Mouse (Mus musculus) liver, embryonic 12.5 days (tissue): ENCODE measurements around the gene Plaa. TPM values are rescaled to one million over a fixed set of nuclear protein-coding genes. Genes with fewer than 3 reads are reported as not detected.
"Not testable (repeated sequence)": the region's sequence is repeated elsewhere in the genome, so short reads cannot be mapped to it uniquely, and the experiment has no call there.

Source experiments
- ATAC-seq: fragments of 200-750 bp; cut with Nextera tagmentation; 2 replicates; pipeline ENCODE4 v1.8.0; 2017; ENCODE audit warnings: moderate number of reproducible peaks, mild to moderate bottlenecking, moderate library complexity
- H3K27ac ChIP-seq: fragments of 300-500 bp; sonication (generic); 2 replicates; pipeline ENCODE4 v1.5.1; 2016; ENCODE audit warnings: mild to moderate bottlenecking
- H3K27me3 ChIP-seq: fragments of 300-500 bp; sonication (generic); replicated peaks from 2 replicates; pipeline ENCODE4 v1.6.1; 2016; ENCODE audit warnings: mild to moderate bottlenecking, moderate library complexity
- H3K36me3 ChIP-seq: fragments of 300-500 bp; sonication (generic); 2 replicates; pipeline ENCODE4 v1.6.1; 2016; ENCODE audit warnings: mild to moderate bottlenecking, moderate library complexity
- H3K4me1 ChIP-seq: fragments of 300-500 bp; sonication (generic); 2 replicates; pipeline ENCODE4 v1.6.1; 2016
- H3K4me2 ChIP-seq: fragments of 300-500 bp; sonication (generic); 2 replicates; pipeline ENCODE4 v1.6.1; 2016; ENCODE audit warnings: mild to moderate bottlenecking, moderate library complexity
- H3K4me3 ChIP-seq: fragments of 300-500 bp; sonication (generic); 2 replicates; pipeline ENCODE4 v1.5.1; 2016; ENCODE audit warnings: mild to moderate bottlenecking, moderate library complexity
- H3K9ac ChIP-seq: fragments of 300-500 bp; sonication (generic); 2 replicates; pipeline ENCODE4 v1.6.1; 2016; ENCODE audit warnings: mild to moderate bottlenecking, moderate library complexity
- H3K9me3 ChIP-seq: fragments of 300-500 bp; sonication (generic); replicated peaks from 2 replicates; pipeline ENCODE4 v1.6.1; 2016; ENCODE audit warnings: mild to moderate bottlenecking, moderate library complexity
- WGBS: fragments of 180-500 bp; shearing (Covaris S2); methylation state at CpG from one replicate; pipeline ENCODE4 v1.1.7; 2016; ENCODE audit not compliant: insufficient replicate concordance; 5-methylcytosine and 5-hydroxymethylcytosine counted together
- polyA plus RNA-seq: library from polyadenylated mRNA; unstranded; fragments of >200 nt; fragmentation: Nextera tagmentation; extraction: Ambion mirVana; gene quantifications from 2 replicates; pipeline ENCODE4 v1.2.1, GENCODE M21; 2016

The Plaa gene
- polyA plus RNA-seq: 58.9 and 59.7 TPM in 2 replicates

- Histone ChIP-seq H3K36me3 (0 out of 2 replicates have a peak, but pooled peaks cover 2% of the 10 kb centered on the region), H3K9me3 (no peaks in the 10 kb centered on the region), H3K9ac (peak within 1 kb of the TSS; percentile 92), H3K4me2 (peak within 1 kb of the TSS; percentile 82), H3K4me3 (peak within 1 kb of the TSS; percentile 94), H3K27me3 (no peaks in the 10 kb centered on the region), H3K27ac (peak within 1 kb of the TSS; percentile 83), H3K4me1 (peaks cover 28% of the 10 kb centered on the region)
- WGBS: under 1% methylated on average over 61 of the region's 61 CpGs
- peak; percentile 99 for ATAC-seq
Observed at GRCm38 (mm10) chr4:94603031-94603629, at the start of gene Plaa. Gene Plaa, minus strand, starts transcription at chr4:94603244.

- H3K36me3 ChIP-seq, H3K27me3 ChIP-seq, H3K9ac ChIP-seq, H3K9me3 ChIP-seq, H3K4me1 ChIP-seq, ATAC-seq, H3K4me2 ChIP-seq, H3K27ac ChIP-seq, H3K4me3 ChIP-seq: not testable (repeated sequence)
- WGBS: 69% methylated on average over 5 of the region's 5 CpGs
Observed at GRCm38 (mm10) chr4:94650426-94651175, 47.6 kb upstream of the Plaa start.

- Histone ChIP-seq H3K4me2 (no peak within 1 kb of the TSS), H3K4me1 (no peaks in the 10 kb centered on the region), H3K27me3 (no peaks in the 10 kb centered on the region), H3K9ac (no peak within 1 kb of the TSS), H3K9me3 (no peaks in the 10 kb centered on the region), H3K27ac (no peak within 1 kb of the TSS), H3K36me3 (no peaks in the 10 kb centered on the region), H3K4me3 (no peak within 1 kb of the TSS)
- WGBS: 76% methylated on average over 3 of the region's 3 CpGs
- ATAC-seq: no peak
Observed at GRCm38 (mm10) chr4:94649920-94650319, 46.9 kb upstream of the Plaa start, which contains the start of gene Lrrc19. Gene Lrrc19, minus strand, starts transcription at chr4:94650144.

DNA sequence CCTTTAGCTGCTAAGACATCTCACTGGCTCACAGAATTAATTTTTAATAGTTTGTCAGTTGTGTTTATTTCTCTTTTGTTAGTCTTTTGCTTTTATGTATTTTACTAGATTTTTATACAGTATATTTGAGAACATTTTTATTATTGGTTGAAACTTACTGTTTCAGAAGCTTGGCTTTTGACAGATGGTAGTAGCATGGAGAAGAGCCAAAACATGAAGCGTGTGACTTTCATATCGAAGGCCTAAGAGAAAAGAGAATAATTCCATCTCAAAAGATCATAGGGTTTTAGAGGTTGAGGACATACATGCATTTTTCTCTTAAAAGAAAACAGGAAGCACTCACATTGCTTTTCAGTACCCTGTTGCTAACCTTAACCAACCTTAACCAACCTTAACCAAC is 40.1 kb upstream of the Plaa start:
- Histone ChIP-seq H3K9ac (no peak overlapping the region), H3K4me3 (no peak overlapping the region), H3K4me1 (no peaks in the 10 kb centered on the region), H3K27ac (no peak overlapping the region), H3K4me2 (no peak overlapping the region), H3K27me3 (no peaks in the 10 kb centered on the region), H3K36me3 (no peaks in the 10 kb centered on the region), H3K9me3 (no peaks in the 10 kb centered on the region)
- ATAC-seq: no peak
- 84% methylated on average over 2 of the region's 2 CpGs for WGBS

DNA sequence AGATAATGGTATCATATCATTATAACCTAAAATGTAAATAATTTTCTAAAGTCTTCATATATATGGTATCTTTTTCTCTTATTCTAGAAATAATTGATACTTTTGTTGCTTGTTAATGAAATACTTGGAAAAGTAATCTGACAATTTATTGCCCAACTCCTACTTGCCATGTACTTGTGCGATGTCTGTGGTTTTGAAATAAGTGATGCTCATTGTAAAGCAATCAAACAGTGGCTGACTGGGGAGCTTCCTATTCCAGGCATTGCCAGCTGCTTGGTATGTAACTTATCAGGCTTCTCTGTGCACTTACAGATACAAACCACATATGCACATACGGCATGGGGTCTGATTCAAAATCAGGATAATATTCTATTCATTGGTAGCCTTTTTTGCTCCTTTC is 17.0 kb upstream of the Plaa start:
- no peaks in the 10 kb centered on the region for H3K36me3 ChIP-seq
- no peaks in the 10 kb centered on the region for H3K27me3 ChIP-seq
- H3K4me2 ChIP-seq: no peak overlapping the region
- 64% methylated on average over 2 of the region's 2 CpGs for WGBS
- ATAC-seq: no peak
- no peaks in the 10 kb centered on the region for H3K9me3 ChIP-seq
- no peak overlapping the region for H3K27ac ChIP-seq
- peaks cover under 1% of the 10 kb centered on the region for H3K4me1 ChIP-seq
- no peak overlapping the region for H3K4me3 ChIP-seq
- no peak overlapping the region for H3K9ac ChIP-seq

- peak; percentile 58 for ATAC-seq
- H3K4me3 ChIP-seq: peak overlapping the region; percentile 71
- H3K36me3 ChIP-seq: no peaks in the 10 kb centered on the region
- peak overlapping the region; percentile 93 for H3K4me2 ChIP-seq
- 2% methylated on average over 18 of the region's 18 CpGs for WGBS
- peak overlapping the region; percentile 5; the same call in 1 of the 2 replicates for H3K27ac ChIP-seq
- H3K9ac ChIP-seq: peak overlapping the region; percentile 71
- H3K4me1 ChIP-seq: peaks cover 12% of the 10 kb centered on the region
- H3K27me3 ChIP-seq: no peaks in the 10 kb centered on the region
- no peaks in the 10 kb centered on the region for H3K9me3 ChIP-seq
Observed at GRCm38 (mm10) chr4:94614627-94615006, 11.6 kb upstream of the Plaa start.

- ATAC-seq: peak; percentile 98
- Histone ChIP-seq H3K36me3 (no peaks in the 10 kb centered on the region), H3K4me2 (peak within 1 kb of the TSS; percentile 93), H3K27me3 (no peaks in the 10 kb centered on the region), H3K4me1 (peaks cover 12% of the 10 kb centered on the region), H3K9me3 (no peaks in the 10 kb centered on the region), H3K9ac (peak within 1 kb of the TSS; percentile 71), H3K4me3 (peak within 1 kb of the TSS; percentile 71), H3K27ac (peak within 1 kb of the TSS; percentile 22; the same call in 1 of the 2 replicates)
- 4% methylated on average over 29 of the region's 29 CpGs for WGBS
Observed at GRCm38 (mm10) chr4:94613972-94614626, 11.1 kb upstream of the Plaa start, which contains the start of gene Ift74. Gene Ift74, plus strand, starts transcription at chr4:94614491.

- Histone ChIP-seq H3K4me1 (peaks cover 12% of the 10 kb centered on the region), H3K27ac (no peak overlapping the region), H3K9me3 (no peaks in the 10 kb centered on the region), H3K9ac (no peak overlapping the region), H3K4me2 (no peak overlapping the region), H3K36me3 (no peaks in the 10 kb centered on the region), H3K4me3 (no peak overlapping the region), H3K27me3 (no peaks in the 10 kb centered on the region)
- WGBS: 20% methylated on average over 3 of the region's 3 CpGs
- ATAC-seq: no peak
Observed at GRCm38 (mm10) chr4:94610339-94610738, 7.3 kb upstream of the Plaa start.

GRCm38 (mm10) chr4:94605591-94605990 is 2.5 kb upstream of the Plaa start:
- Histone ChIP-seq H3K4me1 (peaks cover 28% of the 10 kb centered on the region), H3K9me3 (no peaks in the 10 kb centered on the region), H3K27ac (no peak overlapping the region), H3K4me3 (no peak overlapping the region), H3K27me3 (no peaks in the 10 kb centered on the region), H3K9ac (no peak overlapping the region), H3K4me2 (no peak overlapping the region), H3K36me3 (no peaks in the 10 kb centered on the region)
- no peak for ATAC-seq
- WGBS: 80% methylated on average over 2 of the region's 2 CpGs

GRCm38 (mm10) chr4:94604452-94605019 is 1.5 kb upstream of the Plaa start:
- H3K27ac ChIP-seq: no peak overlapping the region
- 59% methylated on average over 2 of the region's 2 CpGs for WGBS
- peak overlapping the region; percentile 94; the same call in 1 of the 2 replicates for H3K4me3 ChIP-seq
- no peaks in the 10 kb centered on the region for H3K9me3 ChIP-seq
- H3K4me1 ChIP-seq: peaks cover 28% of the 10 kb centered on the region
- no peaks in the 10 kb centered on the region for H3K36me3 ChIP-seq
- peak overlapping the region; percentile 82 for H3K4me2 ChIP-seq
- no peak for ATAC-seq
- no peaks in the 10 kb centered on the region for H3K27me3 ChIP-seq
- H3K9ac ChIP-seq: no peak overlapping the region

- peak overlapping the region; percentile 82 for H3K4me2 ChIP-seq
- H3K9ac ChIP-seq: peak overlapping the region; percentile 92
- peak; percentile 75 for ATAC-seq
- H3K4me3 ChIP-seq: peak overlapping the region; percentile 94
- peak overlapping the region; percentile 83 for H3K27ac ChIP-seq
- H3K9me3 ChIP-seq: no peaks in the 10 kb centered on the region
- WGBS: 1% methylated on average over 33 of the region's 33 CpGs
- H3K36me3 ChIP-seq: 0 out of 2 replicates have a peak, but pooled peaks cover 2% of the 10 kb centered on the region
- H3K4me1 ChIP-seq: peaks cover 28% of the 10 kb centered on the region
- no peaks in the 10 kb centered on the region for H3K27me3 ChIP-seq
Observed at GRCm38 (mm10) chr4:94602496-94603030, 481 bp downstream of the Plaa start.
